Mouse (Mus musculus): ENCODE measurements around the gene Scand1. TPM values are rescaled to one million over a fixed set of nuclear protein-coding genes. Genes with fewer than 3 reads are reported as not detected.

The Scand1 gene
- polyA plus RNA-seq, 1 experiment from 2014 or later: 105 TPM

- H3K36me3 ChIP-seq: peaks cover 6% of the 10 kb centered on the region
- no peak overlapping the region for H3K9ac ChIP-seq
- 0 out of 2 replicates have a peak, but pooled peaks cover 11% of the 10 kb centered on the region for H3K4me1 ChIP-seq (replicated peaks)
- H3K27ac ChIP-seq (replicated peaks): no peak overlapping the region
- WGBS: 50% methylated on average over 5 of the region's 5 CpGs
- H3K4me3 ChIP-seq: no peak overlapping the region
- no peaks in the 10 kb centered on the region for H3K27me3 ChIP-seq
- no peaks in the 10 kb centered on the region for H3K9me3 ChIP-seq
- ATAC-seq (ENCODE audit: low read depth): no peak
- no peak overlapping the region for H3K4me2 ChIP-seq
Observed at GRCm38 (mm10) chr2:156324681-156325080, 12.2 kb upstream of the Scand1 start.

- no peak for ATAC-seq (ENCODE audit: low read depth)
- Histone ChIP-seq H3K36me3 (peaks cover 6% of the 10 kb centered on the region), H3K4me1 (replicated peaks) (0 out of 2 replicates have a peak, but pooled peaks cover 11% of the 10 kb centered on the region), H3K9ac (no peak overlapping the region), H3K27me3 (no peaks in the 10 kb centered on the region), H3K4me3 (no peak overlapping the region), H3K4me2 (no peak overlapping the region), H3K9me3 (no peaks in the 10 kb centered on the region), H3K27ac (replicated peaks) (no peak overlapping the region)
- WGBS: 77% methylated on average over 6 of the region's 6 CpGs
Observed at GRCm38 (mm10) chr2:156324116-156324588, 11.6 kb upstream of the Scand1 start.

- WGBS: 91% methylated on average over 6 of the region's 6 CpGs
- no peaks in the 10 kb centered on the region for H3K27me3 ChIP-seq
- H3K27ac ChIP-seq (replicated peaks): no peak overlapping the region
- H3K9me3 ChIP-seq: no peaks in the 10 kb centered on the region
- H3K9ac ChIP-seq: no peak overlapping the region
- no peak for ATAC-seq (ENCODE audit: low read depth)
- H3K4me1 ChIP-seq (replicated peaks): 0 out of 2 replicates have a peak, but pooled peaks cover 11% of the 10 kb centered on the region
- no peak overlapping the region for H3K4me3 ChIP-seq
- peaks cover 6% of the 10 kb centered on the region for H3K36me3 ChIP-seq
- H3K4me2 ChIP-seq: no peak overlapping the region
Observed at GRCm38 (mm10) chr2:156321538-156321937, 9.0 kb upstream of the Scand1 start.

- ATAC-seq (ENCODE audit: low read depth): no peak
- no peaks in the 10 kb centered on the region for H3K9me3 ChIP-seq
- H3K27me3 ChIP-seq: no peaks in the 10 kb centered on the region
- 0 out of 2 replicates have a peak, but pooled peaks cover 3% of the 10 kb centered on the region for H3K4me1 ChIP-seq (replicated peaks)
- H3K9ac ChIP-seq: no peak overlapping the region
- no peak overlapping the region for H3K27ac ChIP-seq (replicated peaks)
- H3K4me3 ChIP-seq: no peak overlapping the region
- peaks cover 14% of the 10 kb centered on the region for H3K36me3 ChIP-seq
- no peak overlapping the region for H3K4me2 ChIP-seq
Observed at GRCm38 (mm10) chr2:156318491-156318890, 6.0 kb upstream of the Scand1 start.

- peaks cover 18% of the 10 kb centered on the region for H3K4me1 ChIP-seq (replicated peaks)
- no peaks in the 10 kb centered on the region for H3K9me3 ChIP-seq
- peaks cover 14% of the 10 kb centered on the region; the same call in 1 of the 2 replicates for H3K36me3 ChIP-seq
- ATAC-seq (ENCODE audit: low read depth): no peak
- no peak overlapping the region for H3K9ac ChIP-seq
- H3K27ac ChIP-seq (replicated peaks): no peak overlapping the region
- no peak overlapping the region for H3K4me2 ChIP-seq
- no peak overlapping the region for H3K4me3 ChIP-seq
- WGBS: 95% methylated on average over 6 of the region's 6 CpGs
- no peaks in the 10 kb centered on the region for H3K27me3 ChIP-seq
Observed at GRCm38 (mm10) chr2:156314811-156315210, 2.3 kb upstream of the Scand1 start.

- no peaks in the 10 kb centered on the region for H3K9me3 ChIP-seq
- H3K27ac ChIP-seq (replicated peaks): peak overlapping the region; percentile 98
- H3K4me2 ChIP-seq: peak overlapping the region; percentile 83
- ATAC-seq (ENCODE audit: low read depth): no peak
- no peaks in the 10 kb centered on the region for H3K27me3 ChIP-seq
- WGBS: 61% methylated on average over 3 of the region's 3 CpGs
- peak overlapping the region; percentile 83 for H3K4me3 ChIP-seq
- H3K9ac ChIP-seq: peak overlapping the region; percentile 96
- peaks cover 20% of the 10 kb centered on the region; the same call in 1 of the 2 replicates for H3K36me3 ChIP-seq
- peaks cover 18% of the 10 kb centered on the region for H3K4me1 ChIP-seq (replicated peaks)
Observed at GRCm38 (mm10) chr2:156313153-156313552, 649 bp upstream of the Scand1 start.

GRCm38 (mm10) chr2:156311841-156312291 lies 638 bp downstream of the Scand1 start:
- Histone ChIP-seq H3K36me3 (peaks cover 26% of the 10 kb centered on the region), H3K4me2 (peak overlapping the region; percentile 83), H3K4me3 (peak overlapping the region; percentile 83), H3K9me3 (no peaks in the 10 kb centered on the region), H3K27me3 (no peaks in the 10 kb centered on the region), H3K4me1 (replicated peaks) (peaks cover 18% of the 10 kb centered on the region), H3K9ac (peak overlapping the region; percentile 96), H3K27ac (replicated peaks) (peak overlapping the region; percentile 98)
- peak; percentile 76 for ATAC-seq (ENCODE audit: low read depth)
- WGBS: under 1% methylated on average over 53 of the region's 53 CpGs

GRCm38 (mm10) chr2:156311441-156311840 lies 1.1 kb downstream of the Scand1 start:
- Histone ChIP-seq H3K27me3 (no peaks in the 10 kb centered on the region), H3K4me2 (peak overlapping the region; percentile 83), H3K36me3 (peaks cover 26% of the 10 kb centered on the region), H3K9me3 (no peaks in the 10 kb centered on the region), H3K4me1 (replicated peaks) (peaks cover 18% of the 10 kb centered on the region), H3K4me3 (peak overlapping the region; percentile 83), H3K9ac (peak overlapping the region; percentile 96), H3K27ac (replicated peaks) (peak overlapping the region; percentile 98)
- no peak for ATAC-seq (ENCODE audit: low read depth)
- WGBS: 25% methylated on average over 8 of the region's 8 CpGs

GRCm38 (mm10) chr2:156310945-156311344 lies 1.6 kb downstream of the Scand1 start:
- 95% methylated on average over 5 of the region's 5 CpGs for WGBS
- no peak for ATAC-seq (ENCODE audit: low read depth)
- Histone ChIP-seq H3K27ac (replicated peaks) (peak overlapping the region; percentile 98; the same call in 1 of the 2 replicates), H3K9me3 (no peaks in the 10 kb centered on the region), H3K27me3 (no peaks in the 10 kb centered on the region), H3K4me1 (replicated peaks) (peaks cover 18% of the 10 kb centered on the region), H3K36me3 (peaks cover 26% of the 10 kb centered on the region), H3K4me3 (peak overlapping the region; percentile 83; the same call in 1 of the 2 replicates), H3K4me2 (peak overlapping the region; percentile 83), H3K9ac (peak overlapping the region; percentile 96; the same call in 1 of the 2 replicates)

- ATAC-seq (ENCODE audit: low read depth): no peak
- no peak overlapping the region for H3K4me3 ChIP-seq
- no peak overlapping the region for H3K4me2 ChIP-seq
- no peak overlapping the region for H3K27ac ChIP-seq (replicated peaks)
- no peaks in the 10 kb centered on the region for H3K9me3 ChIP-seq
- H3K4me1 ChIP-seq (replicated peaks): peaks cover 18% of the 10 kb centered on the region
- H3K36me3 ChIP-seq: peaks cover 29% of the 10 kb centered on the region
- H3K9ac ChIP-seq: no peak overlapping the region
- WGBS: 93% methylated on average over 5 of the region's 5 CpGs
- no peaks in the 10 kb centered on the region for H3K27me3 ChIP-seq
Observed at GRCm38 (mm10) chr2:156310455-156310854, 2.0 kb downstream of the Scand1 start.

GRCm38 (mm10) chr2:156309948-156310347 lies 2.6 kb downstream of the Scand1 start:
- Histone ChIP-seq H3K4me2 (no peak overlapping the region), H3K4me1 (replicated peaks) (peaks cover 18% of the 10 kb centered on the region), H3K27me3 (no peaks in the 10 kb centered on the region), H3K9ac (no peak overlapping the region), H3K36me3 (peaks cover 35% of the 10 kb centered on the region), H3K27ac (replicated peaks) (no peak overlapping the region), H3K4me3 (no peak overlapping the region), H3K9me3 (no peaks in the 10 kb centered on the region)
- ATAC-seq (ENCODE audit: low read depth): no peak
- WGBS: 95% methylated on average over 5 of the region's 5 CpGs

GRCm38 (mm10) chr2:156307261-156307660 lies 5.2 kb downstream of the Scand1 start:
- no peak overlapping the region for H3K4me2 ChIP-seq
- 77% methylated on average over 5 of the region's 5 CpGs for WGBS

GRCm38 (mm10) chr2:156305818-156306217 lies 6.7 kb downstream of the Scand1 start:
- H3K9me3 ChIP-seq: no peaks in the 10 kb centered on the region
- H3K27ac ChIP-seq (replicated peaks): no peak overlapping the region
- H3K9ac ChIP-seq: no peak overlapping the region
- no peak overlapping the region for H3K4me2 ChIP-seq
- no peak overlapping the region for H3K4me3 ChIP-seq
- ATAC-seq (ENCODE audit: low read depth): no peak
- H3K36me3 ChIP-seq: peaks cover 69% of the 10 kb centered on the region
- H3K27me3 ChIP-seq: no peaks in the 10 kb centered on the region
- 93% methylated on average over 2 of the region's 2 CpGs for WGBS
- H3K4me1 ChIP-seq (replicated peaks): peaks cover under 1% of the 10 kb centered on the region

More at GRCm38 (mm10) chr2:156307261-156307660, 5.2 kb downstream of the Scand1 start:
- H3K9ac ChIP-seq: no peak overlapping the region
- no peaks in the 10 kb centered on the region for H3K27me3 ChIP-seq
- no peak for ATAC-seq (ENCODE audit: low read depth)
- no peaks in the 10 kb centered on the region for H3K9me3 ChIP-seq
- no peak overlapping the region for H3K4me3 ChIP-seq
- H3K27ac ChIP-seq (replicated peaks): no peak overlapping the region
- H3K4me1 ChIP-seq (replicated peaks): peaks cover 9% of the 10 kb centered on the region
- peaks cover 56% of the 10 kb centered on the region for H3K36me3 ChIP-seq
